Mouse (Mus musculus) liver, embryonic 13.5 days (tissue): Measurements from ENCODE around the gene Rln1. TPM values are rescaled to one million over a fixed set of nuclear protein-coding genes. Genes with fewer than 3 reads are reported as not detected.

Source experiments
- ATAC-seq: fragments of 200-750 bp; cut with Nextera tagmentation; 2 replicates; pipeline ENCODE4 v1.8.0; 2017; ENCODE audit warnings: low read depth, mild to moderate bottlenecking, moderate number of reproducible peaks, moderate library complexity
- DNase-seq: peaks from one replicate; pipeline ENCODE4 v3.0.0; 2022
- H3K27ac ChIP-seq: fragments of 300-500 bp; sonication (generic); 2 replicates; pipeline ENCODE4 v1.5.1; 2015; ENCODE audit warnings: moderate library complexity, mild to moderate bottlenecking, inconsistent platforms
- H3K27me3 ChIP-seq: fragments of 300-500 bp; sonication (generic); 2 replicates; pipeline ENCODE4 v1.6.1; 2015; ENCODE audit warnings: mild to moderate bottlenecking, inconsistent platforms
- H3K36me3 ChIP-seq: fragments of 300-500 bp; sonication (generic); 2 replicates; pipeline ENCODE4 v1.6.1; 2015; ENCODE audit warnings: mild to moderate bottlenecking, inconsistent platforms
- H3K4me1 ChIP-seq: fragments of 300-500 bp; sonication (generic); replicated peaks from 2 replicates; pipeline ENCODE4 v1.6.1; 2015; ENCODE audit warnings: inconsistent platforms
- H3K4me2 ChIP-seq: fragments of 300-500 bp; sonication (generic); 2 replicates; pipeline ENCODE4 v1.6.1; 2015; ENCODE audit warnings: inconsistent platforms, mild to moderate bottlenecking, moderate library complexity
- H3K4me3 ChIP-seq: fragments of 300-500 bp; sonication (generic); replicated peaks from 2 replicates; pipeline ENCODE4 v1.5.1; 2015; ENCODE audit warnings: mild to moderate bottlenecking, inconsistent platforms
- H3K9ac ChIP-seq: fragments of 300-500 bp; sonication (generic); 2 replicates; pipeline ENCODE4 v1.6.1; 2015; ENCODE audit warnings: mild to moderate bottlenecking, inconsistent platforms
- H3K9me3 ChIP-seq: fragments of 300-500 bp; sonication (generic); replicated peaks from 2 replicates; pipeline ENCODE4 v1.6.1; 2016; ENCODE audit warnings: inconsistent platforms
- WGBS: fragments of 180-500 bp; shearing (Covaris S2); methylation state at CpG from one replicate; pipeline ENCODE4 v1.1.7; 2015; ENCODE audit not compliant: insufficient replicate concordance; 5-methylcytosine and 5-hydroxymethylcytosine counted together
- polyA plus RNA-seq: library from polyadenylated mRNA; unstranded; fragments of >200 nt; fragmentation: Nextera tagmentation; extraction: Ambion mirVana; gene quantifications from 2 replicates; pipeline ENCODE4 v1.2.1, GENCODE M21; 2015

The Rln1 gene
- polyA plus RNA-seq, 1 experiment from 2014 or later: not detected

GRCm38 (mm10) chr19:29291532-29291931 is 42.9 kb downstream of the Rln1 start:
- H3K27me3 ChIP-seq: no peaks in the 10 kb centered on the region
- no peak for DNase-seq
- H3K9me3 ChIP-seq: no peaks in the 10 kb centered on the region
- H3K9ac ChIP-seq: no peak overlapping the region
- no peak for ATAC-seq
- WGBS: 83% methylated on average over 14 of the region's 14 CpGs
- H3K36me3 ChIP-seq: peaks cover 77% of the 10 kb centered on the region
- H3K27ac ChIP-seq: no peak overlapping the region
- no peak overlapping the region for H3K4me2 ChIP-seq
- no peak overlapping the region for H3K4me3 ChIP-seq
- H3K4me1 ChIP-seq: no peaks in the 10 kb centered on the region

GRCm38 (mm10) chr19:29287863-29288262 is 46.6 kb downstream of the Rln1 start:
- H3K36me3 ChIP-seq: peaks cover 71% of the 10 kb centered on the region
- no peaks in the 10 kb centered on the region for H3K4me1 ChIP-seq
- no peak overlapping the region for H3K27ac ChIP-seq
- no peak overlapping the region for H3K4me2 ChIP-seq
- no peak overlapping the region for H3K4me3 ChIP-seq
- no peak for ATAC-seq
- no peaks in the 10 kb centered on the region for H3K27me3 ChIP-seq
- DNase-seq: no peak
- no peak overlapping the region for H3K9ac ChIP-seq
- no peaks in the 10 kb centered on the region for H3K9me3 ChIP-seq
- 88% methylated on average over 8 of the region's 8 CpGs for WGBS

GRCm38 (mm10) chr19:29285451-29285869 is 49.0 kb downstream of the Rln1 start:
- no peak for ATAC-seq
- no peaks in the 10 kb centered on the region for H3K27me3 ChIP-seq
- no peaks in the 10 kb centered on the region for H3K9me3 ChIP-seq
- no peak overlapping the region for H3K9ac ChIP-seq
- 62% methylated on average over 7 of the region's 7 CpGs for WGBS
- H3K4me2 ChIP-seq: no peak overlapping the region
- no peak for DNase-seq
- H3K36me3 ChIP-seq: peaks cover 65% of the 10 kb centered on the region
- no peak overlapping the region for H3K4me3 ChIP-seq
- H3K4me1 ChIP-seq: no peaks in the 10 kb centered on the region
- H3K27ac ChIP-seq: no peak overlapping the region

Other genes with a start within 250 kb of the Rln1 start
- 73.8 and 82.4 TPM in 2 replicates for gene Rcl1, start 233.3 kb downstream of the Rln1 start, polyA plus RNA-seq
- 10.9 and 11.8 TPM in 2 replicates for gene Jak2, start 82.8 kb downstream of the Rln1 start, polyA plus RNA-seq
- 0.65 and 1.1 TPM in 2 replicates for gene Insl6, start 9.3 kb downstream of the Rln1 start, polyA plus RNA-seq
- 32.8 and 38.5 TPM in 2 replicates for gene Plgrkt, start 32.7 kb upstream of the Rln1 start, polyA plus RNA-seq
- 0.16 and 0.31 TPM in 2 replicates for gene Cd274, start 32.8 kb upstream of the Rln1 start, polyA plus RNA-seq
- gene Pdcd1lg2, start 76.2 kb upstream of the Rln1 start, polyA plus RNA-seq: 0.06 TPM in 1 of 2 replicates, not detected in the other
- 3.4 and 3.6 TPM in 2 replicates for gene Ric1, start 187.6 kb upstream of the Rln1 start, polyA plus RNA-seq